Mouse (Mus musculus) hindbrain, embryonic 14.5 days (tissue): ENCODE data around the gene Egfl7. TPM values are rescaled to one million over a fixed set of nuclear protein-coding genes. Genes with fewer than 3 reads are reported as not detected.

Experiments
- ATAC-seq: fragments of 200-750 bp; cut with Nextera tagmentation; 2 replicates; pipeline ENCODE4 v1.8.0; 2017; ENCODE audit warnings: moderate number of reproducible peaks, mild to moderate bottlenecking, moderate TSS enrichment, moderate library complexity; ENCODE audit not compliant: low FRiP score
- DNase-seq: peaks from one replicate; pipeline ENCODE4 v3.0.0-alpha.2; 2015; ENCODE audit warnings: low spot score
- H3K27ac ChIP-seq: fragments of 300-500 bp; sonication (generic); 2 replicates; pipeline ENCODE4 v1.5.1; 2014; ENCODE audit warnings: mild to moderate bottlenecking, moderate library complexity
- H3K27me3 ChIP-seq: fragments of 300-500 bp; sonication (generic); 2 replicates; pipeline ENCODE4 v1.6.1; 2014; ENCODE audit warnings: mild to moderate bottlenecking, low read length, mixed read lengths; ENCODE audit not compliant: control insufficient read depth, insufficient read depth
- H3K36me3 ChIP-seq: fragments of 300-500 bp; sonication (generic); replicated peaks from 2 replicates; pipeline ENCODE4 v1.6.1; 2014; ENCODE audit not compliant: control insufficient read depth, insufficient read depth
- H3K4me1 ChIP-seq: fragments of 300-500 bp; sonication (generic); replicated peaks from 2 replicates; pipeline ENCODE4 v1.6.1; 2014; ENCODE audit warnings: antibody characterized with exemption, low read length, mixed read lengths; ENCODE audit not compliant: control insufficient read depth, insufficient read depth
- H3K4me2 ChIP-seq: fragments of 300-500 bp; sonication (generic); replicated peaks from 2 replicates; pipeline ENCODE4 v1.6.1; 2014; ENCODE audit warnings: mild to moderate bottlenecking, moderate library complexity
- H3K4me3 ChIP-seq: fragments of 300-500 bp; sonication (generic); replicated peaks from 2 replicates; pipeline ENCODE4 v1.5.1; 2014; ENCODE audit warnings: mild to moderate bottlenecking, low read length
- H3K9ac ChIP-seq: fragments of 300-500 bp; sonication (generic); 2 replicates; pipeline ENCODE4 v1.6.1; 2014
- H3K9me3 ChIP-seq: fragments of 300-500 bp; sonication (generic); 2 replicates; pipeline ENCODE4 v1.6.1; 2016; ENCODE audit warnings: low read length; ENCODE audit not compliant: control insufficient read depth
- WGBS: fragments of 180-500 bp; shearing (Covaris S2); extraction: QIAGEN DNeasy Blood & Tissue Kit; methylation state at CpG from one replicate; pipeline ENCODE4 v1.1.7; 2014; 5-methylcytosine and 5-hydroxymethylcytosine counted together
- polyA plus RNA-seq: library from polyadenylated mRNA; unstranded; fragments of >200 nt; fragmentation: Nextera tagmentation; extraction: Ambion mirVana; gene quantifications from 2 replicates; pipeline ENCODE4 v1.2.1, GENCODE M21; 2014

Egfl7 gene
- polyA plus RNA-seq, 1 experiment from 2014 or later = 69.2 TPM

DNA sequence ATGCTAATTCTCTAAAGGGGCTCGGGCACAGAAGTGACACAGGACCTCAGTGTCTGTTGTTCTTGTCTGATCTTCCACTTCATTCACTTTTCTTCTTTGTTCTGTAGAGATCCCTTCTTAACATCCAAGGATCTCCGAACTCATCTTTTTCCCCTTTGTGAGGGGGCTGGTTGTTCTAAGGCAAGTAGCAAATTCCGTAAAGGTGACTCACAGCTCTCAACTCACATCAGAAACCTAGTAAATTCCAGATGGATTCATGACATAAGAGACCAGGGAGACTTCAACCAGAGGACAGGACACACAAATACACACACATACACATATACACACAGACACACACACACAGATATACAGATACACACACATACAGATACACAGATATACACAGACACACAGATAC lies 30.7 kb downstream of the Egfl7 start:
- Histone ChIP-seq H3K9me3 (no peaks in the 10 kb centered on the region), H3K36me3 (no peaks in the 10 kb centered on the region), H3K4me2 (no peak overlapping the region), H3K4me3 (no peak overlapping the region), H3K27me3 (no peaks in the 10 kb centered on the region; the same call in 1 of the 2 replicates), H3K4me1 (0 out of 2 replicates have a peak, but pooled peaks cover 5% of the 10 kb centered on the region), H3K9ac (no peak overlapping the region), H3K27ac (no peak overlapping the region)
- ATAC-seq (no peak), DNase-seq (no peak)
- WGBS = 76% methylated on average over 3 of the region's 3 CpGs

DNA sequence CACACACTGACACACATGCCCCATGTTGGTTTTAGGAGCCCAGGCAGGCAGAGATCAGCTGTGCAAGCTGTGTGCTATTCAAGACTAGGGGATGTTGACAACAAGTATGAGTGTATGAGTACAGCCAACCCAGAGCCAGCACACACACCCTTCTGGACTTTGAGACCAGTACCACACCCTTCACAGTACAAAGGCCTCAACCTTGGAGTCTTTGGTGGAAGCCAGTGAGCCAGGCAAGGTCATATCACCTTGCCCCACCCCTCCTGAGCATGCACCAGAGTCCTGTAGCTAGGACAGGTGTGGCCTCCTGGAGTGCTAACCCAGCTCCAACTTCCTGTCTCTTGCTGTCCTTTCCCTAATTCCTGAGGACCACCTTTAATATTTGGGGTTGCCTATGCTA lies 31.2 kb downstream of the Egfl7 start:
- Histone ChIP-seq H3K27ac (no peak overlapping the region), H3K4me2 (no peak overlapping the region), H3K4me3 (no peak overlapping the region), H3K4me1 (0 out of 2 replicates have a peak, but pooled peaks cover 5% of the 10 kb centered on the region), H3K36me3 (no peaks in the 10 kb centered on the region), H3K9ac (no peak overlapping the region), H3K9me3 (no peaks in the 10 kb centered on the region), H3K27me3 (no peaks in the 10 kb centered on the region; the same call in 1 of the 2 replicates)
- DNase-seq (no peak), ATAC-seq (no peak)

DNA sequence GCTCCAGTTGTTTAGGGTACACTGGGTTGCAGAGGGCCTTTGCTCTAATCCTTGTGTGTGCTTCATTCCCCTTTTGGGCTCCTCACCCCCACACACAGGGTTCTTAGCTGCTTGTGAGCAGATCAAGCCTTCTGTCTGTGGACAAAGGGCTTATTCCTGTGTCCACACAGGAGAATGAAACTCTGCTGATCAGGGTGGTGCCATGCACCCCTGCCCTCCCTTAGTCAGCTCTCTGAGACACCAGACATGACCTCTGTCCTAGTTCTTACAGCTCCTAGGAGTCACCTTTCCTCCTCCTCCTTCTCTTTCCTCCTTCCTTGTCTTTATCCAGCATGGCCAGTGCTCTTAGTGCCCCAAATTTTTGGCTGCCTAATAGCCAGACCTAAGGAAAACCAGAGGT lies 32.1 kb downstream of the Egfl7 start:
- no peak overlapping the region for H3K4me3 ChIP-seq
- H3K9ac ChIP-seq = no peak overlapping the region
- DNase-seq (no peak), ATAC-seq (no peak)
- no peak overlapping the region for H3K27ac ChIP-seq
- no peak overlapping the region for H3K4me2 ChIP-seq
- no peaks in the 10 kb centered on the region for H3K27me3 ChIP-seq
- H3K9me3 ChIP-seq = no peaks in the 10 kb centered on the region
- H3K36me3 ChIP-seq = no peaks in the 10 kb centered on the region
- 0 out of 2 replicates have a peak, but pooled peaks cover 4% of the 10 kb centered on the region for H3K4me1 ChIP-seq

DNA sequence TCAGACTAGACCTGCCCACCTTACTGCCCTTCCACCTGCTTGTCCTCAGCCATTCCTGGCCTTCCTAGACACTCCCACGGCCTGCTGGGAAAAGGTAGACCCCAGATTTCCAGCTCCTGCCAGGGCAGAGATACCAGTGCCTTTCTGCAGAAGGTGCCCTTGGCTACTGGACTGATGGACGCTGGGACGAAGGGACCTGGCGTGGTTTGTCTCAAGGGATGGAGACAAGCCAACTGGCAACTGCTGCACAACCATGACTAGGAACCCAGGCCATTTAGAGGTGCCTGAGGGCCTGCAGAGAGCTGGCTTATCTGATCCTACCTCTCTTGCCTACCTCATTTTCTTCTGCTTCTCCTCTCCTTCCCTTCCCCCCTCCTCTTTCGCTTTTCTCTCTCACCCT lies 35.1 kb downstream of the Egfl7 start:
- H3K36me3 ChIP-seq = no peaks in the 10 kb centered on the region
- WGBS = 80% methylated on average over 5 of the region's 5 CpGs

DNA sequence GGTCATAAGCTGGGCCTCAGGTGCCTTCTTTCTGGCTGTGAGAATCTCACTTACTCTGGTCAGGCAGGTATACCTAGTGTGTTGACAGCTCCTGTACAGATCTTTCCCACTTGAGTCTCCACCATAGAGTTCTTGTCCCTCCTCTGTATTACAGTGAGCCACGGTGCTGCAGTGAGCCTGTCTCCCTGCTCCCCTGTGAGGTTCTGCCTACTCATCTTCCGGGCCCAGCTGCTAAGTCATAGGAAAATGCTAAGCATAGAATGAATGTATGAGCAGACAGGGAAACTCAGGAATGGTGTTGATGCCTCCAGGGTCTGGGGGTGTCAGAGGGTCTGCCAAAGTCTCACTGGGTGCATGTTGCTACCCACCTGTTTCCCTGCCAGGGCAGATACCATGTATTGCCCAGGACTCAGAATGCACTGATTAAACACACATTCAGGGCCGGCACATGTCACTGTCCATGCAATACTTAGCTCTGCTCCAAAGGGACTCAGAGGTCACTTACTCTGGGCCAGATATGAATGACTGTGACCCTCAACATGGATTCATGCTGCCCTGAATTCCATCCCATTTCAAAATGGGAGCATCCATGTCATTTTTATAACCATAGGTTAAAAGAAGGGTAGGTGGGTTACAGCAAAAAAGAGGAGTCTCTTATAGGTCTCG lies 35.8 kb downstream of the Egfl7 start:
- no peak overlapping the region for H3K9ac ChIP-seq
- WGBS = 82% methylated on average over 4 of the region's 4 CpGs
- H3K27ac ChIP-seq = no peak overlapping the region
- H3K27me3 ChIP-seq = no peaks in the 10 kb centered on the region
- no peaks in the 10 kb centered on the region for H3K36me3 ChIP-seq
- H3K9me3 ChIP-seq = no peaks in the 10 kb centered on the region
- DNase-seq (no peak), ATAC-seq (no peak)
- H3K4me2 ChIP-seq = no peak overlapping the region
- no peak overlapping the region for H3K4me3 ChIP-seq
- H3K4me1 ChIP-seq = no peaks in the 10 kb centered on the region

More for the DNA sequence above, 35.1 kb downstream of the Egfl7 start:
- Histone ChIP-seq H3K4me1 (no peaks in the 10 kb centered on the region), H3K9me3 (no peaks in the 10 kb centered on the region), H3K4me3 (no peak overlapping the region), H3K27ac (no peak overlapping the region), H3K9ac (no peak overlapping the region), H3K27me3 (no peaks in the 10 kb centered on the region), H3K4me2 (no peak overlapping the region)
- ATAC-seq (no peak), DNase-seq (no peak)

DNA sequence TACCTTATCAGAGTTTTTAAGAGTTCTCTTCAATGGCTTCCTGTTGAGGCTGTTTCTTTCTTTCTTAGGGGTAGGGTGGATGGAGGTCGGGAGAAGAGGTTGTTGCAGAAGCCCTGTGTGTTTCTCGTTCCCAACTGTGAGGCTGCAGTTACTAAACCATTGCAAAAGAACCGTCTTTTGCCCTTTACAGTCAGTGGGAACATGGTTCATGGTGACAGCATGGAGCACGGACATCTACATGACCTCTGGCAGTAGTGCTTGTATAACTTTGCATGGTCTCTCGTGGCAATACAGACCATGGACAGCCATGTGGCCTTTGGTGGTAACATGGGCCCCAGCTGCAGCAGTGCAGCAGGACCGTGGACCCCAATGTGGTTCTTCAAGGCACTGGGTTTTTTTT lies 37.5 kb downstream of the Egfl7 start:
- H3K36me3 ChIP-seq = no peaks in the 10 kb centered on the region
- H3K4me1 ChIP-seq = no peaks in the 10 kb centered on the region
- no peaks in the 10 kb centered on the region for H3K9me3 ChIP-seq
- H3K27ac ChIP-seq = no peak overlapping the region
- H3K9ac ChIP-seq = no peak overlapping the region
- 79% methylated on average over 6 of the region's 6 CpGs for WGBS
- no peak overlapping the region for H3K4me3 ChIP-seq
- no peak for DNase-seq
- ATAC-seq = no peak
- H3K27me3 ChIP-seq = no peaks in the 10 kb centered on the region
- no peak overlapping the region for H3K4me2 ChIP-seq

DNA sequence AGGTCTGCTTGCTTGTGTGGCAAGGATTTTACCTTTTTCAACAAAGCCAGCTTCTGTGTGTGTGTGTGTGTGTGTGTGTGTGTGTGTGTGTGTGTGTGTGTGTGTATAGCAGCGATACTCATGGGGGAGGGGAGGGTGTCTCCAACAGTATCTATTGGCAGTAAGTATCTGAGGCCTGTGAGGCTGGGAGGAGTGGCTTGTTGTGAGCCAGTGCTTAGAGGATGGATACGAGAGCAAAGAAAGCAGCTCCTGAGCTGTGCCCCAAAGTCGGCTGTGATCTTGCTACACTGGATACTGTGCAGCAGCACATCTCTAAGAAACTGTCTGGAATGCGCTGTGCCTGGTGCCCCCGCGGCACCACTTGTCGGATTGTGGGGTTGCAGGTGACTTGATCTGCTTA lies 38.1 kb downstream of the Egfl7 start:
- 59% methylated on average over 7 of the region's 7 CpGs for WGBS
- H3K27me3 ChIP-seq = no peaks in the 10 kb centered on the region

DNA sequence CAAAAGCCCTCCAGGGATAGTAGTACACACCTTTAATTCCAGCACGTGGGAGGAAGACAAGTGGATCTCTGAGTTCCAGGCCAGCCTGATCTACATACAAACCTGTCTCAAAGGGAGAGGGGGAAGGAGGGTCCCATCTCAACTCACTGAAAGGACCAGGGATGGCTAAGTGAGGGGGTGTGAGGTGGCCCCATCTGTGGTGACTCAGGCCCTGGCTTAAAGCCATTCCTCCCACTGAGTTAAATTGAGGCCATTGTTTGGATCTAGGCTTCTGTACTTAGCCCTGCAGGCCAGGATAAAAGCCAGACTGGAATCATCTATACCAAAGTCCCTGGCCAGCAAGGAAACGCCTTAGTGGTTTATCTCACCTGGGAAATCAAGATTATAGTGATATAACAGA lies 41.4 kb downstream of the Egfl7 start:
- no peak overlapping the region for H3K4me2 ChIP-seq
- DNase-seq (no peak), ATAC-seq (no peak)
- 45% methylated on average over 2 of the region's 2 CpGs for WGBS
- no peaks in the 10 kb centered on the region for H3K4me1 ChIP-seq
- H3K9ac ChIP-seq = no peak overlapping the region
- no peak overlapping the region for H3K27ac ChIP-seq
- no peaks in the 10 kb centered on the region for H3K36me3 ChIP-seq
- H3K27me3 ChIP-seq = no peaks in the 10 kb centered on the region
- H3K4me3 ChIP-seq = no peak overlapping the region
- H3K9me3 ChIP-seq = no peaks in the 10 kb centered on the region

More for the DNA sequence above, 38.1 kb downstream of the Egfl7 start:
- no peak overlapping the region for H3K4me3 ChIP-seq
- no peaks in the 10 kb centered on the region for H3K9me3 ChIP-seq
- H3K36me3 ChIP-seq = no peaks in the 10 kb centered on the region
- H3K9ac ChIP-seq = no peak overlapping the region
- H3K4me1 ChIP-seq = no peaks in the 10 kb centered on the region
- H3K4me2 ChIP-seq = no peak overlapping the region
- DNase-seq (no peak), ATAC-seq (no peak)
- H3K27ac ChIP-seq = no peak overlapping the region

DNA sequence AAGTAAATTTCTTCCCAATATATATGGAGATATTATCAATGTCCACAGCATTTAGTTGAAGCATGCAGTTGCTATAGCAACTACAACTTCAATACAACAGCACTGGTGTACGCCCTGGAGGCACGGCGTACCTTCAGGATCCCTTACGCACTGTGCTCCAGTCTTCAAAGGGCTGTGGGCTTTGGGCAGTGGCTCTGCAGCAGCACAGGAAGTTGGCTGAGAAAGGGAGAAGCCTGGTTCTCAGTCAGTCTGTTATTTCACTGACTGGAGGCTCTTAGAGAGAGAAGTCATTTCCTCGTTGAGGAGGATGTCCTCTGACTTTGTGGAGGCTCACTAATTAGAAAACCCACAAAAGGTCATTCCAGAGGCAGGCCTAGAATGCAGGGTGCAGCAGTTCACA lies 43.2 kb downstream of the Egfl7 start:
- H3K9ac ChIP-seq = no peak overlapping the region
- DNase-seq (no peak), ATAC-seq (no peak)
- H3K36me3 ChIP-seq = no peaks in the 10 kb centered on the region
- no peaks in the 10 kb centered on the region for H3K27me3 ChIP-seq
- H3K4me2 ChIP-seq = no peak overlapping the region
- H3K4me3 ChIP-seq = no peak overlapping the region
- no peaks in the 10 kb centered on the region for H3K4me1 ChIP-seq
- no peaks in the 10 kb centered on the region for H3K9me3 ChIP-seq
- WGBS = 66% methylated on average over 5 of the region's 5 CpGs
- H3K27ac ChIP-seq = no peak overlapping the region

DNA sequence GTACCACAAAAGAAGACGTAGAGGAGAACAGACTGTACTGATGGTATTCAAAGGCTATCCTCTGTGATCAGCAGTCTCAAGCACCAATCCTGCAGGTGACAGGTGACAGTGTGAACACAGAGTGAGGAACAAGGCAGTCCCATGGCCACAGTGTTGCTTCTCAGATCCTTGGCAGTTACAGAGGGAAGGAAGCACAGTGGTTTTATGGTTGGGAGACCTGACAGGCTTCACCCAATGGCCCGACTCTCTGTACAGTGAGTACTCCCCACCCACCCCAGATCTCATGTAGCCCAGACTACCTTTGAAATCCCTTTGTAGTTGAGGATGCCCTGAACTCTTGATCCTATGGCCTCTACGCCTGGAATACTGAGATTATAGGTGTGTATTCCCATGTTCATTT lies 45.6 kb downstream of the Egfl7 start:
- H3K36me3 ChIP-seq = no peaks in the 10 kb centered on the region
- no peaks in the 10 kb centered on the region for H3K27me3 ChIP-seq
- H3K27ac ChIP-seq = no peak overlapping the region
- DNase-seq (no peak), ATAC-seq (no peak)
- H3K9ac ChIP-seq = no peak overlapping the region
- 91% methylated on average over 3 of the region's 3 CpGs for WGBS
- H3K4me1 ChIP-seq = peaks cover 16% of the 10 kb centered on the region
- H3K4me3 ChIP-seq = no peak overlapping the region
- no peaks in the 10 kb centered on the region for H3K9me3 ChIP-seq
- H3K4me2 ChIP-seq = no peak overlapping the region
